Comparison of ENCODE assay signal across 16 mouse cellular contexts in the genomic region with DNA sequence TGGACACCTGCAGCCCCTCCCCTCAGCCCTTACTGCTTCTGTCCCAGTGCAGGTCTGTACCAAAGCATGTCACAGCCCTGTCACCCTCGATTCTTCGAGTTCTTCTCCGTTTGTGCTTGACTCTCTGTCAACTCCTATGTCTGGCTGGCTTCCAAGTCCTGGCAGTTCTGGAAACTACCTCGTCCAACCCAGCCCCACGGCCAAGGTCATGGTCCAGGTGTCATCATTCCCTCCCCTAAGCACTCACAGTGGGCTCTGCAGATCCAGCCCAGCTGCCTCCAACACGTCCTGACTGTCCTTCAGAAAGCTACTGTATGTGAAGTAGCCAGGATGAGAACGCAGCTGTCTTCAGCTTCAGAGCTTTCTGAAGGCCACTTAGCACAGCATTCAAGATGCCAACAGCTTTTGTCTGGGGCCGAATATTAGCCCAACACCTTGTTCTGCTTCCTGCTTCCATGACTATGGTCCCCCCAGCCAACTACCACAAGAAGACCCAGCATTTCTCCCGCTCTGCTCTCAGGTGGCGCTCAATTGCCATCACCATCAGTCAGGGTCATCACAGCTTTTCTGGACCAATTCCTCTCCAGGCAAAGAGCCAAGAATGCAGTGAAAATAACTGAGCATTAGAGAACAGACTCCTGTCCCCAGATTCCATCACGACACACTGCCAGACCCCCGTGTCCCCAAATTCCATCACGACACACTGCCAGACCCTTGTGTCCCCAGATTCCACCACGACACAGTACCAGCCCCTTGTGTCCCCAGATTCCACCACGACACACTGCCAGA. TPM values are rescaled to one million over a fixed set of nuclear protein-coding genes. Genes with fewer than 3 reads are reported as not detected.
DNase-seq lines count a peak whose midpoint lies in the region; ATAC-seq lines count a peak whose summit lies in the region.
"Had no signal": no experiment of that assay in that cellular context is flagged by ENCODE, and none has a peak within 500 bp of the region (broad histone marks: within the 10 kb centered on the region; RNA-seq: fewer than 3 reads in every experiment).

No protein-coding gene starts in this region.

- no peak overlapping the region for H3K27ac ChIP-seq in kidney, embryonic 15.5 days
- peak overlapping the region; percentile 88 for H3K27ac ChIP-seq in heart, embryonic 15.5 days
- H3K27ac ChIP-seq: embryonic facial prominence, embryonic 15.5 days; forebrain, embryonic 12.5 days; hindbrain, embryonic 10.5 days; liver, embryonic 12.5 days had no signal

- H3K4me3 ChIP-seq in kidney, embryonic 15.5 days (replicated peaks): no peak overlapping the region
- H3K4me3 ChIP-seq in heart, embryonic 15.5 days: no peak overlapping the region
- H3K4me3 ChIP-seq: embryonic facial prominence, embryonic 15.5 days; forebrain, embryonic 12.5 days; hindbrain, embryonic 10.5 days; liver, embryonic 12.5 days had no signal

- no peaks in the 10 kb centered on the region for H3K9me3 ChIP-seq in kidney, embryonic 15.5 days (replicated peaks)
- H3K9me3 ChIP-seq in heart, embryonic 15.5 days (replicated peaks): no peaks in the 10 kb centered on the region
- H3K9me3 ChIP-seq: embryonic facial prominence, embryonic 15.5 days; forebrain, embryonic 12.5 days; hindbrain, embryonic 10.5 days; liver, embryonic 12.5 days had no signal

- peak; percentile 24 for DNase-seq in gastrocnemius, postnatal 10 days
- no peak for DNase-seq in gastrocnemius, postnatal 25 days
- peak; percentile 28 for DNase-seq in kidney, adult 18-20 months
- peak; percentile 20 for DNase-seq in kidney, adult 8-10 months
- no peak for DNase-seq in thymus, adult 18-20 months
- DNase-seq: cerebellum, adult 2 months; layer of hippocampus, adult 9-11 months; lung, postnatal 14 days; retina, postnatal 1 day had no signal

- H3K36me3 ChIP-seq in kidney, embryonic 15.5 days: peaks cover 52% of the 10 kb centered on the region
- H3K36me3 ChIP-seq in heart, embryonic 15.5 days: peaks cover 41% of the 10 kb centered on the region
- H3K36me3 ChIP-seq: liver, embryonic 12.5 days had no signal

- no peaks in the 10 kb centered on the region for H3K27me3 ChIP-seq in kidney, embryonic 15.5 days
- H3K27me3 ChIP-seq in heart, embryonic 15.5 days: no peaks in the 10 kb centered on the region
- H3K27me3 ChIP-seq: embryonic facial prominence, embryonic 15.5 days; forebrain, embryonic 12.5 days; liver, embryonic 12.5 days had no signal

- H3K9ac ChIP-seq in kidney, embryonic 15.5 days: no peak overlapping the region
- H3K9ac ChIP-seq in heart, embryonic 15.5 days: no peak overlapping the region
- H3K9ac ChIP-seq: embryonic facial prominence, embryonic 15.5 days; forebrain, embryonic 12.5 days; liver, embryonic 12.5 days had no signal

- H3K4me2 ChIP-seq in kidney, embryonic 15.5 days: no peak overlapping the region
- no peak overlapping the region for H3K4me2 ChIP-seq in heart, embryonic 15.5 days
- H3K4me2 ChIP-seq: embryonic facial prominence, embryonic 15.5 days; forebrain, embryonic 12.5 days; liver, embryonic 12.5 days had no signal

- no peak for ATAC-seq in kidney, embryonic 15.5 days (replicated peaks; ENCODE audit: low FRiP score)
- ATAC-seq in heart, embryonic 15.5 days (replicated peaks; ENCODE audit: insufficient number of reproducible peaks, insufficient read depth, low FRiP score, low read depth): peak; percentile 51
- ATAC-seq in erythroblast, adult 5-6 weeks (replicated peaks; ENCODE audit: low FRiP score, poor library complexity, severe bottlenecking): no peak
- ATAC-seq: liver, embryonic 12.5 days had no signal

- WGBS in kidney, embryonic 15.5 days: 81% methylated on average over 15 of the region's 15 CpGs
- WGBS in heart, embryonic 15.5 days: 41% methylated on average over 15 of the region's 15 CpGs

- H3K4me1 ChIP-seq in kidney, embryonic 15.5 days: peaks cover 3% of the 10 kb centered on the region; the same call in 1 of the 2 replicates
- peaks cover 38% of the 10 kb centered on the region for H3K4me1 ChIP-seq in heart, embryonic 15.5 days (replicated peaks)
- H3K4me1 ChIP-seq: embryonic facial prominence, embryonic 15.5 days; forebrain, embryonic 12.5 days; liver, embryonic 12.5 days had no signal

RNA-seq across cellular contexts. Expression of a gene that starts 13.9 kb away (rescaled TPM):
- 10 to 100 TPM; 12.3 to 14.6 TPM for total RNA-seq in gastrocnemius, postnatal 10 days (2021)
- total RNA-seq in gastrocnemius, postnatal 25 days (2021): 1 to 10 TPM in 1 of 2 experiments, under 1 TPM in 1; 0.59 to 1.7 TPM
- 30.2 and 30.8 TPM in 2 replicates for polyA plus RNA-seq in kidney, embryonic 15.5 days (2015; fragmentation: Nextera tagmentation; extraction: Ambion mirVana)
- polyA plus RNA-seq in heart, embryonic 15.5 days (2015; fragmentation: Nextera tagmentation; extraction: Ambion mirVana): 44.5 and 45.9 TPM in 2 replicates
- total RNA-seq in erythroblast, adult 5-6 weeks (2015; ENCODE audit: low replicate concordance): not detected in 2 replicates
- total RNA-seq in erythroblast, adult 5-6 weeks (2017; ENCODE audit: low replicate concordance): 0.42 TPM in 1 of 2 replicates, not detected in the other

RNA-seq across cellular contexts. Expression of a gene that starts 40.3 kb away (rescaled TPM):
- 10 to 100 TPM; 25.8 to 26.3 TPM for total RNA-seq in gastrocnemius, postnatal 10 days (2021)
- 10 to 100 TPM; 20.7 to 24.6 TPM for total RNA-seq in gastrocnemius, postnatal 25 days (2021)
- 45.7 and 48.7 TPM in 2 replicates for polyA plus RNA-seq in kidney, embryonic 15.5 days (2015; fragmentation: Nextera tagmentation; extraction: Ambion mirVana)
- polyA plus RNA-seq in heart, embryonic 15.5 days (2015; fragmentation: Nextera tagmentation; extraction: Ambion mirVana): 29.3 and 30.1 TPM in 2 replicates
- 4.2 and 12.1 TPM in 2 replicates for total RNA-seq in erythroblast, adult 5-6 weeks (2015; ENCODE audit: low replicate concordance)
- 8.9 and 12.6 TPM in 2 replicates for total RNA-seq in erythroblast, adult 5-6 weeks (2017; ENCODE audit: low replicate concordance)

RNA-seq across cellular contexts. Expression of a gene that starts 53.6 kb away (rescaled TPM):
- 10 to 100 TPM; 20.4 to 23.7 TPM for total RNA-seq in gastrocnemius, postnatal 10 days (2021)
- 10 to 100 TPM; 11.2 to 14.8 TPM for total RNA-seq in gastrocnemius, postnatal 25 days (2021)
- 11.4 and 14.8 TPM in 2 replicates for polyA plus RNA-seq in kidney, embryonic 15.5 days (2015; fragmentation: Nextera tagmentation; extraction: Ambion mirVana)
- polyA plus RNA-seq in heart, embryonic 15.5 days (2015; fragmentation: Nextera tagmentation; extraction: Ambion mirVana): 8.8 and 11.9 TPM in 2 replicates
- 0.19 and 4.0 TPM in 2 replicates for total RNA-seq in erythroblast, adult 5-6 weeks (2015; ENCODE audit: low replicate concordance)
- 4.2 and 4.6 TPM in 2 replicates for total RNA-seq in erythroblast, adult 5-6 weeks (2017; ENCODE audit: low replicate concordance)

Comparison
In these comparisons a context has a peak if more than half of its experiments do, and no peak if none do; other contexts are left out.
1. DNase-seq: peak in gastrocnemius, postnatal 10 days (single experiment), kidney, adult 18-20 months (single experiment) and kidney, adult 8-10 months (2 of 2); none in gastrocnemius, postnatal 25 days (single experiment) and thymus, adult 18-20 months (0 of 2).
2. RNA of a gene that starts 13.9 kb away (total RNA-seq): 12.3 to 14.6 TPM in gastrocnemius, postnatal 10 days; 0.59 to 1.7 TPM in gastrocnemius, postnatal 25 days and 0.42 TPM in erythroblast, adult 5-6 weeks; every median in the first group is over 4 times any median in the second.